Mouse (Mus musculus): ENCODE data around the gene Cracr2a.
A peak's percentile ranks its signal among the peaks of the same experiment; 100 is the strongest.

The Cracr2a gene

DNA sequence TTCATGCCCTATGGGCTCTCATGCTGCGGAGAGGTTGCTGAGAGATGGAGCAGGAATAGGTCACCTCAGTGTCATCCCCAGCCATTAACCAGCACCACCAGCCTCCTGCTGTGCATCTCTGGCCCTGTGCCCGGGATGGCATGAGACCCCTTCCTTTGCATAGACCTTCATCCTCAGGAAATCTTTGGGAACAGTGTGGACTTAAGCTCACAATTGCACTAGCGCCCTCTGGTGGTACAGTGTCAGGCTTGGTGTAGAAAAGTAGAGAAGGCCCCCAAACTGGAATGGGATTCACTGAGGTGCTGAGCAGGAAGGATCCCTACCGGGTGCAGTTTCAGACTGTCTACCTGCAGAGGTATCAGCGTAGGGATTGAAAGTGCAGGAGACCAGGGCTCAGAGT, 64.0 kb downstream of the Cracr2a start:
- DNase-seq (ENCODE audit: low spot score) = peak; percentile 41

DNA sequence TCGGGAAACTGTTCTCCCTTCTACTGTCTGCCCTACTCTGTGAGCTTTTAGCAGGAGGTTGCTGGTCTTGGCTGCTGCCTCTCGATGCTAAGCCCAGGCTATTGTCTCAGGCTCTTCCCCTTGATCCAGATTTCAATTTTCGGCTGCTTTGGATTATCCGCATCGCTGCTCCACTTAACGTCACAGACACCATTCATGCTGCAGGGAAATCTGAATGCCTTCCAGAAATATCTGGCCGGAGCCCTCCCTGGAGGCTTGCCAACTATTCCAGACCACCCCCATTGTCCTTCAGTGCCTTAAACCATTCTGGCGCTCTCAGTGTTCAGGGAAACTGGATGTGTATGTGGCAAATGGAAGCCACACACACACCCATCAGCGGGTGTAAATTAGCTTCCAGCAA, 66.3 kb downstream of the Cracr2a start:
- DNase-seq (ENCODE audit: low spot score) = no peak

DNA sequence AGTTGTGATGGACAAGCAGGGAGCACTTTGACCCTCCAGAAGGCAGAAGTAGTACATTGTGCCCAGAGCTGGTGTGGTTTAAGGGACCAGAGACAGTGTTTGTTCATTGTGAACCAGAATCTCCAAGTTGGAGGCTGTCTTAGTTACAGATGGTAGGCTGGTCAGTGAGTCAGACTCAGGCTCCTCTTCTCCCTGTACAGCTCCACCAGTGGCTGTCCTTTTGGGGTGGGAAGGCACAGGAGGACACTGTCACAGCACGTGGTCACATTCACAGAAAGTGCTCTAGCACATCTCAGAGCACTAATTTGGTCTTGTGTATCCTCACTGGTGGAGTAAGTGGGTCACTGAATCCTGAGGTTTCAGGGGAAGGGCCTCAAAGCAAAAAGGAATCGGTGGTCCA, 68.1 kb downstream of the Cracr2a start:
- DNase-seq (ENCODE audit: low spot score) = no peak

DNA sequence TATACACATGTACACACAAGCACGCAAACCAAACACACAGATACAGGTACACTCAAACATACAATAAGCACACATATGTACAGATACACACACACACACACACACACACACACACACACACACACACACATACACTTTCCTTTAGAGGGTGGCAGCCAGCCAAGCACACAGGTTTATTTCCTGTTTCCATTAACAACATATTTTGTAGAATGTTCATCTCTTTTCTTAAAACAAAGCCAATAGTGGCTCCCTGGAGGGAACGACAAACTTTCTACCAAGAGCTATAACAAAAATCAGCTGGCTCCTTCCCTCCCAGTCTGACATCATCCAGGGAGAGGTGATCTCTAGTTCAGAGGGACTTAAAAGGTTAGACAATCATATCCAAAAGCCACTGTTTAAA, 73.7 kb downstream of the Cracr2a start:
- DNase-seq (ENCODE audit: low spot score) = no peak

DNA sequence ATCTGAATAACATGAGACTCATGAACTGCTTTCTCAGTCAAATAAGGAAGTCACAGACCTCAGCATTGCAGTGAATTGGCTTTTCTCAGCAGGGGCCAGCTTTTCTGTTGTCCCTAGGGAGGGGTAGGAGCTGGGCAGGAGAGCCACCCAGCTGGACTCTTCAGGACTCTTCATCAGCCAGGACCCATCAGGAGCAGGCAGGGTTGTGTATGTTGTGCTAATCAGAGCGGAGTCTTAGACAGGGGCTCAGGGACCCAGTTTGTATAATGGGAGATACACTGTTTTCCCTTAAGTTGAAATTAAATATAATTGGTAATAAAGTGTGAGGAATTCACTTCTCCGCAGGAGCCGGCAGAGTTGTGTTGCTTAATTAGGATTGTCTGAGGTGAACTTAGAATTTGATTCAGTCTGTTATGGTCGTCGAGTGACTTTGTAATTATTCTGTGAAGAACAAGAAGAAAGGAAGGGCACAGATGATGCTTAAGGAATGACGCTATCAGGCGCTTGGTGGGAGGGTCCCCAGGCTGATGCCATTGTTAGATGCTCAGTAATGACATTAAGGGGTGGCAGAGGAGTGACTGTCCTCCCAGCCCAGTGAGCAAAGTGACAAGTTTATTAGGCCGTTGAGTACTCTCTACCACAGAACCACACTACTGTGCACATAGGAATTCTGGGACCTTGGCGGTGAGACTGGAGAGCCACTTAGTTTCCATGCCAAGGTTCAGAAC, 74.5 kb downstream of the Cracr2a start:
- no peak for DNase-seq (ENCODE audit: low spot score)

DNA sequence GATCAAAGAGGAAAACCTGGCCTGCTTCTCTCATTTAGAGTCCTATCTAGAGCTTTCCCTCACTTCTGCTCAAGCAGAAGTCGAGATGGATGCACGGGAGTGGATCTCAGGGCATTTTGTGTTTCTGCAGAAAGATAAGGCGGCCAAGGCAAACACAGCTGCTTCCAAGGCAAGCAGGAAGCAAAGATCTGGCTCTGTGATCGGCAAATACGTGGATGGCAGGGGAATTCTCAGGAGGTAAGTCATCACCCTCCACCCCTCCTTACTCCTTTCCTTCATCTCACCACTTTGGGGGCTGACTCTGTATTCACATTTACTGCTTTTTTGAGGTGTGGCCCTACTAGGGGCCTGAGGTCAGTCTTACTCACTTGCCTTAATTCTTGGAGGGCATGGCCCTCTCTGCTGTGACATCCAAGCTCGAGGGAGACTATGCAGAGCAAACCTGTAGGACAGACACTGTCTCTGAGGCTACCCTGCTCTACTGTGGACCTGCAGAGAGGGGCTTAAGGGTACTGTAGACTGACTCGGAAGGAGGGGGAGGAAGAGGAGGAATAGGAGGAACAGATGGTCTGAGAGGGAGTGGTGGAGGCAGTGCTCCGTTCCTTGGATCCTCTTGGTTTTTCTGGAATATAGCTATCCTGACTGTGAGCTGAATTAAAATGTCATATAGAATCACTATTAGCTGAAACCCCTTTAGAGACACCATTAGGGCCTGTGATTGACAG, 80.1 kb downstream of the Cracr2a start:
- no peak for DNase-seq (ENCODE audit: low spot score)

DNA sequence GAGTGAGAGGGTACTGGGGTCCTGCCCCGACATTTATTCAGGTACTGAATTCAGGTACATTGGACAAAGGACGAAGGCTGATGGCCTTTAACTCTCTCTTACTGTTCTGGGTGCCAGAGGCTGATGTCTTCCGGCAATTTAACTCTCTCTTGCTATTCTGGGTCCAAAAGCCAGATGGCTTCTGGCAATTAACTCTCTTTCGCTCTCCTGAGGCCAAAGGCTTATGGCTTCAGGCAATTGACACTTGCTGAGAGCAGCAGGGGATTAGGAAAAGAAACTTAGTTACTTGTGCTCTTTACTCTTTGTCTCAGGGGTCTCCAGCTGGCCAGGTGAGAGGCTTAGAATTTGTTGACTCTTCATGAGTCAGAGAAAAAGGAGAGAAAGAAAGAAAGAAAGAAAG, 94.8 kb downstream of the Cracr2a start:
- DNase-seq (ENCODE audit: low spot score) = no peak

DNA sequence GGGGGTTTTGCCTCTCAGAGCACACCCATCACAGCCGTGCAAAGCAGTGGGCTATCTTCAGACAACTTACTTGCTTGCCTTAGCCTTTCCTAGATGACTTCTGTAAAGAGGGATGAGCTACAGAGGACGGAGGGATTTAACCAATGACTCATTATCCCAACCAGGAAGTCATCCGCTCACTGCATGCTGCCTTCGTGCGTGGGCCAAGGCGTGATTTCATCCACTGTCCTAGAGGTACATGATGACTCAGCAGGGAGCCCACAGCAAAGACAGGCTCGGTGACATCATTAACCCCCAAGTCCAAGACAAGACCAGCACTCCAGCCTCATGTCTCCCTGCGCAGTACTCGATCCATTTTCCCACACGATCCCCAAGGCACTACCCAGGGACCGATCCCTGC, 96.0 kb downstream of the Cracr2a start:
- no peak for DNase-seq (ENCODE audit: low spot score)

DNA sequence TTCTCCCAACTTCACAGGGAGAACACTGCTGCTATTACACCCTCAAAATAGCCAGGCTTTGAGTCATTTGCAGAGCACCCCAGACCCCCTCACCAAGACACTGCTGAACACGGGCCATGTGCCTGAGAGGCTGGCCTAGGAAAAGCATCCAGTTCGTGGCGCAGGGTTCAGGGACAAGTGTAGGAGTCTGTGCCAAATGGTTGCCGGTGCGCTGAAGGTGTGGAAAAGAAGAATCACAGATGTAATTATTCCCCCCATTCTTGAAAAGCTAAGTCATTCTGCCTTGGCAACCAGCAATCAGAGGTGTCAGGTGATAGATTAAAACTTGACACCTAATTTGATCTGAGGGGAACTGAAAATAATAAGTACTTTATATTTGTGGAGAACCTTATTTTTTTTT, 98.3 kb downstream of the Cracr2a start:
- DNase-seq (ENCODE audit: low spot score) = no peak

DNA sequence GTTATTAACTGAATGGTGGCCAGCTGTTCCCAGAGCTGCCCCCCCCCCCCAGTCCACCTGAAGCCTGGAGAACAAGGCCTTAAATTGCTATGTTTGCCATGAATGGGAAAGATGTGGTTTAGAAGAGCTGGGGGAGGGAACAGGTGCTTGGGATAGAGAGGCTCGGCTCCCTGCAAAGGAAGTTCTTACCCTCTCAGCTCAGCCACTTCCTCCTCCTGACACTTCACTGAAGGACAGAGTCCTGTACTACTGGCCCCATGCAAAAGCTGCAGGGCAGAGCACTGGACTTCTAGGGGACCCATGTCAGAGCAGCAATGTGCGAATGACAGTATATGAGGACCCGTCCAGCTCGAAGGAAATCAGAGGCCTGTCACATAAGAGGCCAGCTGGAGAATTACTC, 98.8 kb downstream of the Cracr2a start:
- no peak for DNase-seq (ENCODE audit: low spot score)

DNA sequence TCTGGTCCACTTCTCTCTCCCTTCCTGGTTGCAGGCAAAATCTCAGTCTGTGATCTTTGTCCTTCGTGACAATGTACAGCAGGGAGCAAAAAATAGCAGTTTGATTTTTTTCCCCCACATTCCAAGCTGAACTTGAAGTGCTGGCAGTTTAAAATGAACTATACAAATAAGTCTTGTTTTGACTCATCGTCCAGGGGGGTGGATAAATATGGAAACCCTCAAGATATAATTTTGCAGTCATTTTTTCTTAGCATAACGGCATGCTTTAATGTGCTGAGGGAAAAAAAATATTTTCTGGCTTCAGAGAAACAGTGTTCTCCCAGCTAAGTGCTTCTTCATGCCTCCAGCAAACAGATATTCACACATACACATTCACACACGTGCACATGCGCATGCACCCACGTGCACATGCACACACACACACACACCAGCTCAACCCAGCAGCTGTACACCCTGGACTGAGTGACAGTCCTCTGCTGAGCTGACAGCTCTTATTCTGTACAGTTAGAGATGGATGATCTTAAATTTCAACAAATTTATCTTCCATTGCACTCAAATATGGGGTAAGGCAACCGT, 100.7 kb downstream of the Cracr2a start:
- DNase-seq (ENCODE audit: low spot score) = no peak

DNA sequence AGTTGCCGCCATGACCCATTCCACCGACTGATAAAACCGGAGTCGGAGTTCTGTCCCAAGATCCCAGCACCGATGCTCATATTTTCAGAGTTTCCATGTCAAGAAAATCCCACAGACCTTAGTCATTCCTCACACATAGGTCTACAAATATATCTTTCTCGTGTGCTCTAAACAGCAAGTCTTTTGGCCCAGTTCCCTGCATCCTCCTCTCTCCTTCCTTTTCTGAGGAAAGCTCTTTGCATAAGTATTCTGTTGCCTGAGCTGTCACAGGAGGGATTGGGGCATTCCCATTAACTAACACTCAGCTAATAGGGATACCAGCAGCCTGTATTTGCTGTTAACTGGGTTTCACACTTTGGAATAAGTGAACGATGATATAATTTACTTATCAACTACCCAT, 102.1 kb downstream of the Cracr2a start:
- DNase-seq (ENCODE audit: low spot score) = no peak

DNA sequence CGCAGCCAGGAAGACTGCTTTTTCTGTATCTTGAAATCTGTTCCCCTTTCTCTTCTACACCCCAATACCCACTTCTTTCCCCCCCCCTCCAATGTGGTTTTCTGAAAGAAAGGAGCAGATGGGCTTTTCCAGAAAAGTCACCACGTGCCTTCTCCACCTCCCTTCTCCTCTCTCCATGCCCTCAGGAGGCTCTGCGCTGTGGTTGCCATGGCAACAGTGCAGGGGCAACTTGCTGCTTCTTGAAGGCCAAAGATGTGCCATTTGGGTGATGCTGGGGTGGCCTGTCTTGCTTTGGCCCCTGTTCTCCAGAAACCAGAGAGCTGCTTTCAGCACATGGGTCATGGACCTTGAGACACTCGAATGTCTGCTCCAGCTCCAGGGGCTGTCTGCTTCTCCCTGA, 108.2 kb downstream of the Cracr2a start:
- no peak for DNase-seq (ENCODE audit: low spot score)

DNA sequence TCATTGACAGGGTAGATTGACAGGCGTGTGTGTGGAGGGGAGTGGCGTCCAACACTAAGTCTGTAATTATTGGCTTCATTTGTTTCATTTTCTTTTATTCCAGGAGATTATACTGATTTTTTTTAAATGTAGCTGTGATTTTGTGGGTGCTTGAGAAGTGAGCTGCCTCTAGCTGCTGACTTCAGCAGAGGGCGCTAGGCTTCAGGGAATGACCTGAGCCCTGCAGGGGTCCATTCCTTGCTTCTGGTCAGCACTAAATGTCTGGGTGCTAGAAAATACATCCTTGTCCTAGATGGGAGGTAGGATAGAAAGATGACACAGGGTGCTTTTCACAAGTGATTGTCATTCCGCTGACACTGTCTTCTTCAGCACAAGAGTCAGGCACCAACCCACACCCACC, 108.9 kb downstream of the Cracr2a start:
- no peak for DNase-seq (ENCODE audit: low spot score)

DNA sequence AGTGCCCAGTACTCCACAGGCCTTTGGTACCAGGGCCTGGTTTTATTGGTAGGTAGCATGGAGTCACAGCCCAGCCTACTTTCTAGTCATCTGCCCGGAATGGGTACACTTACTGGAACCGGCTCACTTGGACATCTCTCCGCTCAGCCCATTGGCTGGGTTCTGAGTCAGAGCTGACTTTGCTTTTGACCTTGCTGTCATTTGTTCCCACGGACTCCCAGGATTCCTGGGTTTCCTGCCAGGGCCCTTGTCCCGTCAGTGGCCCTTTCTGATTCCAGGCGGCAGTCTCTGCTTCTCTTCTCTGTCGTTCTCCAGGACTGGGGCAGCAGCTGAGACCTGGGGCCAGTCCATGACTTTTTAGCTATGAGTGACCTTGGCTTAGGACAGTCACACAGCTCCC, 110.9 kb downstream of the Cracr2a start:
- DNase-seq (ENCODE audit: low spot score) = no peak

DNA sequence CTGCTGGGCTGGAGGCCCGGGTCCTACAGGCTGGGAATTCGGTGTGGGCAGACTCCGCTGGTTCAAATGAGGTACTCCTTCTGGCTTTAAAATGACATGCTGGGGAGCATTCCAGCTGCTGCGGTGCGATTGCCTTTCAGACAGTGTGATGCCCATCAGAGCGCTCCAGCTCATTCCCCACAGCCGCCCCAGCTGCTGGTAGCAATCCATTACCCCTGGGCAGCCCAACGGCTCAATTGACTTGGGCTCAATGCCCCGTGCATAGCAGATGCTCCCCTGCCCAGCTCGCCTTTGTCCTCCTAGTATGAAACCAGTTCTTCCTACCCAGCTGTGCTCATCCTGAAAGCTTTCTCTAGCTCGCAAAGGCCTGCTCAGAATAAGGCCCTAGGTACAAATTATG, 115.7 kb downstream of the Cracr2a start:
- DNase-seq (ENCODE audit: low spot score) = no peak

DNA sequence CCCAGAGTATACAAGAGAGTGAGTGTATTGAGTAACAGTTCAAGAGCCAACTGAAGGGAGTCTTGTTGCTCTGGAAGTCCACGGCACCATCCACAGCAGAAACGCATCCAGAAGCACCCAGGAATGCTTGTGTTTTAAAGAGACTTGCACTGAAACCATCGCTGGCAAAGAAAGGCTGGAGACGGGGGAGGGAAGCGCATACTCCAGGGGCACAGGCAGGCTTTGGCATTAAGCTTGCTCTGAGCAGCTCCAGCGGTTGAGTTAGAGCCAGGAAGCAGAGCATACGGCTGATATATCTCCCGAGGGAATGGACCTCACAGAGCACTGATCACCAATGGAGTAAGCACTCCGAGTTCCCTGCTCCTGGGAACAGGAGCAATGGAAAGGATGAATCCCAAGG, 117.2 kb downstream of the Cracr2a start:
- DNase-seq (ENCODE audit: low spot score) = no peak

DNA sequence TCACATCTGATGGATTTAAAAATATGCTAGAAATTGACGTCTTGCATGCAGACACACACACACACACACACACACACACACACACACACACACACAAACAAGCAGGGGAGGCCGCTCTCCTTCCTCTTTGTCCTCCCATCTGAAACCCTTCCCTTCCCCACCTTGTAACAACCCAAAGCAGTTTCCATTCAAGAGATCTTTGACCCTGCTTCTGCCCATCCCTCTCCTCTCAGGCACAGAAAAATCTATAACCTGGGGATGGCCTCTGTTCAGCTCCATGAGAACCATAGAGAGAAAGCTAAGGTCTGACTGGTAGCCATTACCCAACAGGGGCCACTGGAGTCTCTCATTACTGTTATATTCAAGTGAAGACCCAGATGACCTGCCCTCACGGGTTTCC, 117.9 kb downstream of the Cracr2a start:
- DNase-seq (ENCODE audit: low spot score) = no peak

DNA sequence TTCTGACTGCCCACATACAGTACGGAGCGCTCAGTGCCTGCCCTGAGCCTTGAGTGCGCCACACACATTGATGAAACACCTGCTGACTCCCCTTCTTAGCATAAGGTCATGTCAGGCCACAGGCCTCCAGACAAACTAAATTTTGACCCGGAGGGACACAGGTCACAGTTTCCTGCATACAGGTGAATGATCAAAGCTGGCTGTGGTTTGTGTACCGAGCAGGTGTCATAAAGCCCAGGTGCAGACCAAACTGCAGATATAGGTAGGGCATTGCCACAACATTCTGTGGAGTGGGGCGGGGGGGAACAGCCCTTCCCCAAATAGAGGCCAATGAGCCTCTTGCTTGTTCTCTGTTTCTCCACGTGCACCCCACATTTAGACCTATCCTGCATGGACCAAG, 119.6 kb downstream of the Cracr2a start:
- DNase-seq (ENCODE audit: low spot score) = no peak

DNA sequence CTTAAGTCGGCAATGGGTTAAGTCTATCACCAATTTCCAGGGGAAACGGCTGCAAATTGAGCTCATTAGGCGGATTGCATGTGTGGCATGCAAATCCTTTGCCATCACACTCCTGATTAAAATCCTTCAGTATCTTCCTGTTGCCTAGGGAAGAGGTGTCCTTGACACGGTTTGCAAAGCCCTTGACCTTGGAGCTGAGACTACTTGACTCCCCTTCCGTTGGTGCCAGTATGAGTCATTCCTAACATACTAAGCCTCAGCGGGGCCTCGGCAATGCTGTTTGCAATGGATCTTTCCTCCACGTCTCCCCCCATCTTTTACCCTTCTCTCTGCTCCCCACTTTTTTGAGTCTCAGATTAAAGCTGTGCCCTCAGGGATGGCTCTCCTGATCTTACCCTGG, 122.4 kb downstream of the Cracr2a start:
- no peak for DNase-seq (ENCODE audit: low spot score)

DNA sequence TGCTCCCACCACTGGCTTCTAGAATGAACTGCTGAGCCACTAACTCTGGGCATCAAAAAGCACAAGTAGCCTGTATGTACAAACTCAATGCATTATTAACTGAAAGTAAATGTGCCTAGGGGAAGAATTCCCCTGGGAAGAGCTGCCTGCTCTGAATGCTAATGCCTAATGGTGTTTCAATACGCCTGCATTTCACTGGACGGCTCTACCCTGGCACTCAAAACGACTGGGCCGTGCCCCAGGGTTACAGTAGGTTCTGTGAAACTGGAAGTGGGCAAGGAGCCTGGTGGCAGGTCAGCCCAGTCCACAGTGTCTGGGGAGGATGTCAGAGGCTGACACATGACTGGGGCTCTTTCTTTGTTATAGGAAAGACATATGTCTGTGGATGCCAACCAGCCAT, 123.8 kb downstream of the Cracr2a start:
- DNase-seq (ENCODE audit: low spot score) = no peak

DNA sequence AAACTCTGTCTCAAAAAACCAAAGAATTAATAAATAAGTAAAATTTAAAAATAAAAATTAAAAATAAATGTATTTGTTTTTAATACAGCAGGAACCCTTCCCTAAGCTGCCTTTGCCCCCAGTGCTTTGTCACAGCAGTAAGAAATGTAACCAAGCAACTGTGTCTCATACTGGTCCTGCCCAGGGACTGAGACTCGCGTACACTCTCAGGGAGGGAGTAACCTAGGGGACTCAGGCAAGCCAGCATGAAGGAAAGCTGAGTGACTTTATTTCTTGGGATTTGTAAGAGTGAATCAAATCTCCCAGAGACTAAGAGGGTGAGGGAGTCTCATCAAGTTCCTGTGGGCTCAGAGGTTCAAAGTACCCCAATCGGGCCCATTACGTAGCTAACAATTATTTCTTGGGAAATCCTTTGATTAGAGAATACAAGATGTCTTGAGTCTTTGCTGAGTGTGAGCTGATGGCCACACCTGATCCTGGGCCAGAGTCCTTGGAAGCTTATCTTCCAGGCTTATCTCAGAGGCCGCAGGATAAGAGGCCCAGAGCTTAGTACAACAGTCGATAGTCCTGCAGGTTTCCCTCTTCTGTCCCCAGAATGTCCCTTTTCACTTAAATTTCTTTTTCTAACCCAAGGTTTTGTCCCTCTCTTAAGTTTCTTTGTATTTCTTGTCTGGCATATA, 126.2 kb downstream of the Cracr2a start:
- DNase-seq (ENCODE audit: low spot score) = no peak

DNA sequence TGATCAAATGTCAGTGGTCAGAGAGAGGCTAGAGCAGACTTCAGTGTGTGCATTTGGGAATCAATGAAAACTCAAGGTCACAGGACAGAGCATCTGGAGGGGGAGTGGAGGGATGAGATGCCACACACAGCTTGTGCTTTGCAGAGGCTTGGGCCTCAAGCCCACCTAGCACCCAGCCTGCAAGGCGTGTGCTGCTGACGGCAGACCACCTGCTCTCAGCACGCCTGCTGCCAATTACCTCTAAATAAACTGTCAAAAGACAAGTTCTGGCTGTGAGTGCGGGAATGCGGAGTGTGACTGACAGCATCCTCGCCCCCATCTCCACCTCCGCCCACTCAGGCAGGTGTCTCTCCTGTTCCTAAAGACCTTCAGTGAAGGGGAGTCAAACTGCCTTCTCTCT, 131.2 kb downstream of the Cracr2a start:
- DNase-seq (ENCODE audit: low spot score) = no peak
